Comparison of ENCODE assay signal across 8 mouse cellular contexts in the genomic region with DNA sequence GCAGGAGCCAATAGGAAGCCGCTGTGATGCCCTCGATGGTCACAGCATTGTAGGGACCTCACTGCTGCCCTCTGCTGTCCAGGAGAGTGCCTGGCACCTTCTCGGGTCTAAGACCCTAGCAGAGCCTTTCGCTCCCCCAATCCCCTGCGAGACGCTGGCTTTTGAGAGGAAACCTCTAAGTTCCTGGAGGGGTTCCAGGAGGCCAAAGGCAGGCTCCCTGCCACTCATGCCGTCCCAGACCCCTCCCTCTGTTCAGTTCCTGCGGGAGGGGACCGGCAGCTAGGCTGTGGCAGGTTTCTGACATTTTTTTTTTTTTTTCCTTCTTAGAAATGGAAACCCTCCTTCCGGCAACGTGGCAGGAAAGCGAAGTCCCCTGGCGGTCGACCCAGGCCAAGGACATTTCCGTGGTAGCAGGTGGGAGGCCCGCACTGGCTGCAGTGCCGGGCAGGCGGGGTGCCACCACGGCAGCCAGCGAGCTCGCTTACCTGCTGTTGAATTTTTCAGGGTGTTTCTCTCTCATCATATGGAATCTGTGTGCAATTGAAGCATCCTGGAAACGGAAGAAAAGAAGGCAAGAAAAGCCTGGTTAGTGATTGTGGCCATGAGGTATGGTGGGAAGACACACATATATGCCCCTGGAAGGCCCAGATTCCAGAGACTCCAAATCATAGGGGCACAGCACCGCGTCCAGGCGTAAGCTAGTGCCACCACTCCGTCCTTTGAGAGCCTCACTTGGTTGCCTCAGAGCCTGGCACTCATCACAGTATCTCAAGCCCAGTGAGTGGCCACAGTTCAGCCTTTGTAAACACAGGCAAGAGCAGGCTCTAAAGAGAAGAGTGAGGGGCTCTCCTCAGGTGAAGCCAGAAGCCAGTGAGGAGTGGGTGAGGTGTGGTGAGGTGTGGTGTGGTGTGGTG.
A peak's percentile ranks its signal among the peaks of the same experiment; 100 is the strongest.
DNase-seq lines count a peak whose midpoint lies in the region; ATAC-seq and TF ChIP-seq lines count a peak whose summit lies in the region.

No protein-coding gene starts in this region.

- H3K4me3 ChIP-seq in CH12.LX (replicated peaks in 1 of 3; ENCODE audit: low read depth in 2 of 3, low read length in 2 of 3, poor library complexity in 1 of 3), result peak overlapping the region; percentile 55 to 69 (median 58)
- peak overlapping the region; percentile 24 for H3K4me3 ChIP-seq in forebrain, embryonic 11.5 days (ENCODE audit: low read depth, low read length)
- H3K4me3 ChIP-seq in heart, embryonic 16.5 days (ENCODE audit: low read length), result peak overlapping the region; percentile 63
- H3K4me3 ChIP-seq in liver, embryonic 15.5 days (replicated peaks), result peak overlapping the region; percentile 37
- peak overlapping the region; percentile 35 for H3K4me3 ChIP-seq in neural tube, embryonic 12.5 days
- H3K4me3 ChIP-seq in stomach, postnatal 0 days (ENCODE audit: low read depth, low read length), result peak overlapping the region; percentile 40

- peaks cover 0 to 7% of the 10 kb centered on the region in 2 experiments for H3K36me3 ChIP-seq in CH12.LX (replicated peaks in 1 of 2; ENCODE audit: control insufficient read depth in 1 of 2, insufficient read depth in 1 of 2, low read length in 1 of 2)
- no peaks in the 10 kb centered on the region for H3K36me3 ChIP-seq in forebrain, embryonic 11.5 days (ENCODE audit: control insufficient read depth, insufficient read depth, low read length)
- no peaks in the 10 kb centered on the region for H3K36me3 ChIP-seq in heart, embryonic 16.5 days (ENCODE audit: control insufficient read depth, insufficient read depth)
- H3K36me3 ChIP-seq in liver, embryonic 15.5 days (replicated peaks), result no peaks in the 10 kb centered on the region
- no peaks in the 10 kb centered on the region for H3K36me3 ChIP-seq in neural tube, embryonic 12.5 days
- H3K36me3 ChIP-seq in stomach, postnatal 0 days (ENCODE audit: control insufficient read depth, insufficient read depth, low read length), result no peaks in the 10 kb centered on the region

- peak; percentile 87 for ATAC-seq in forebrain, embryonic 11.5 days (replicated peaks; ENCODE audit: low FRiP score)
- peak; percentile 74 for ATAC-seq in heart, embryonic 16.5 days (replicated peaks; ENCODE audit: extremely low read depth, insufficient read depth, low FRiP score)
- peak; percentile 64; the same call in 1 of the 2 replicates for ATAC-seq in liver, embryonic 15.5 days (ENCODE audit: insufficient read depth)
- ATAC-seq in neural tube, embryonic 12.5 days (ENCODE audit: low FRiP score, low read depth), result peak; percentile 91
- peak; percentile 80 for ATAC-seq in stomach, postnatal 0 days (ENCODE audit: low FRiP score, low TSS enrichment)

- H3K4me2 ChIP-seq in CH12.LX (ENCODE audit: insufficient read depth, low read depth, poor library complexity, severe bottlenecking), result peak overlapping the region; percentile 66
- peak overlapping the region; percentile 54 for H3K4me2 ChIP-seq in forebrain, embryonic 11.5 days (ENCODE audit: low read depth, low read length, severe bottlenecking)
- H3K4me2 ChIP-seq in heart, embryonic 16.5 days (ENCODE audit: low read depth, low read length), result peak overlapping the region; percentile 80
- peak overlapping the region; percentile 68 for H3K4me2 ChIP-seq in liver, embryonic 15.5 days
- H3K4me2 ChIP-seq in neural tube, embryonic 12.5 days (replicated peaks), result peak overlapping the region; percentile 75
- H3K4me2 ChIP-seq in stomach, postnatal 0 days (replicated peaks; ENCODE audit: low read depth), result peak overlapping the region; percentile 76

- peak; percentile 96 for DNase-seq in CH12.LX (ENCODE audit: extremely low read depth)
- DNase-seq in c-Kit-positive CD71-positive TER-119-negative erythroid progenitor cells, embryonic 14.5 days (ENCODE audit: low read depth), result peak; percentile 55
- DNase-seq in forebrain, embryonic 11.5 days (ENCODE audit: low spot score), result peak; percentile 93
- peak; percentile 90 to 91 for DNase-seq in kidney, postnatal 25 days
- DNase-seq in stomach, postnatal 0 days (ENCODE audit: low spot score), result peak; percentile 88

- peak; percentile 75 for TF ChIP-seq RAD21 in CH12.LX (IDR thresholded peaks at IDR 0.05; ENCODE audit: low read depth, low read length)

- H3K9me3 ChIP-seq in CH12.LX (replicated peaks; ENCODE audit: low read length), result no peaks in the 10 kb centered on the region
- H3K9me3 ChIP-seq in forebrain, embryonic 11.5 days (ENCODE audit: control insufficient read depth, low read length), result no peaks in the 10 kb centered on the region
- no peaks in the 10 kb centered on the region for H3K9me3 ChIP-seq in heart, embryonic 16.5 days (replicated peaks; ENCODE audit: control insufficient read depth, low read length)
- no peaks in the 10 kb centered on the region for H3K9me3 ChIP-seq in liver, embryonic 15.5 days (replicated peaks)
- H3K9me3 ChIP-seq in neural tube, embryonic 12.5 days, result no peaks in the 10 kb centered on the region
- H3K9me3 ChIP-seq in stomach, postnatal 0 days (ENCODE audit: control insufficient read depth, low read length), result no peaks in the 10 kb centered on the region

- TF ChIP-seq EP300 in CH12.LX (IDR thresholded peaks at IDR 0.05; ENCODE audit: low read length), result peak; percentile 33; the same call in 1 of the 2 replicates
- no peak for TF ChIP-seq EP300 in stomach, postnatal 0 days (optimal IDR thresholded peaks at IDR 0.05)

- no peaks in the 10 kb centered on the region for H3K79me2 ChIP-seq in CH12.LX (replicated peaks; ENCODE audit: control insufficient read depth, extremely low read depth, insufficient read depth, poor library complexity, severe bottlenecking)

- peak overlapping the region; percentile 77 for H3K9ac ChIP-seq in CH12.LX (ENCODE audit: insufficient read depth, low read depth)
- peak overlapping the region; percentile 40 for H3K9ac ChIP-seq in forebrain, embryonic 11.5 days (ENCODE audit: low read length)
- H3K9ac ChIP-seq in heart, embryonic 16.5 days (ENCODE audit: low read length), result peak overlapping the region; percentile 80
- no peak overlapping the region for H3K9ac ChIP-seq in liver, embryonic 15.5 days
- 0 out of 2 replicates have a peak overlapping the region, but pooled peaks have one; percentile 44 for H3K9ac ChIP-seq in neural tube, embryonic 12.5 days
- H3K9ac ChIP-seq in stomach, postnatal 0 days (ENCODE audit: low read length), result peak overlapping the region; percentile 69

- dilution Hi-C loops in CH12.LX (cut with MboI; ENCODE audit: extremely low pct_ligation_motif_present, extremely low pct_unique_long_range_greater_than_20kb, low sequenced_read_pairs), result no loop called here

- H3K27ac ChIP-seq in CH12.LX (ENCODE audit: insufficient read depth, low read depth), result no peak overlapping the region; the same call in 1 of the 2 replicates
- H3K27ac ChIP-seq in forebrain, embryonic 11.5 days (ENCODE audit: low read depth, low read length), result no peak overlapping the region
- peak overlapping the region; percentile 88 for H3K27ac ChIP-seq in heart, embryonic 16.5 days (ENCODE audit: low read length)
- no peak overlapping the region for H3K27ac ChIP-seq in liver, embryonic 15.5 days (replicated peaks)
- H3K27ac ChIP-seq in neural tube, embryonic 12.5 days, result no peak overlapping the region
- peak overlapping the region; percentile 77 for H3K27ac ChIP-seq in stomach, postnatal 0 days (replicated peaks)

- H3K4me1 ChIP-seq in CH12.LX (ENCODE audit: control insufficient read depth in 1 of 2, insufficient read depth in 2 of 2), result peaks cover 15 to 49% of the 10 kb centered on the region in 2 experiments
- H3K4me1 ChIP-seq in forebrain, embryonic 11.5 days (replicated peaks; ENCODE audit: control insufficient read depth, insufficient read depth, low read length), result no peaks in the 10 kb centered on the region; the same call in 1 of the 2 replicates
- peaks cover 59% of the 10 kb centered on the region for H3K4me1 ChIP-seq in heart, embryonic 16.5 days (ENCODE audit: control insufficient read depth, insufficient read depth, low read length)
- H3K4me1 ChIP-seq in liver, embryonic 15.5 days (replicated peaks), result peaks cover 13% of the 10 kb centered on the region
- H3K4me1 ChIP-seq in neural tube, embryonic 12.5 days, result no peaks in the 10 kb centered on the region
- H3K4me1 ChIP-seq in stomach, postnatal 0 days (replicated peaks; ENCODE audit: control insufficient read depth, insufficient read depth), result peaks cover 10% of the 10 kb centered on the region

- no peaks in the 10 kb centered on the region for H3K27me3 ChIP-seq in CH12.LX (replicated peaks)
- peaks cover 4% of the 10 kb centered on the region; the same call in 1 of the 2 replicates for H3K27me3 ChIP-seq in forebrain, embryonic 11.5 days (ENCODE audit: control insufficient read depth, insufficient read depth, low read length)
- H3K27me3 ChIP-seq in heart, embryonic 16.5 days (ENCODE audit: control insufficient read depth, insufficient read depth, low read length), result no peaks in the 10 kb centered on the region
- no peaks in the 10 kb centered on the region for H3K27me3 ChIP-seq in liver, embryonic 15.5 days
- H3K27me3 ChIP-seq in neural tube, embryonic 12.5 days (replicated peaks), result peaks cover 5% of the 10 kb centered on the region; the same call in 1 of the 2 replicates
- H3K27me3 ChIP-seq in stomach, postnatal 0 days (ENCODE audit: control insufficient read depth, insufficient read depth, low read length), result no peaks in the 10 kb centered on the region

- 10% methylated on average over 26 of the region's 26 CpGs for WGBS in forebrain, embryonic 11.5 days
- WGBS in heart, embryonic 16.5 days, result 3% methylated on average over 26 of the region's 26 CpGs
- 5% methylated on average over 26 of the region's 26 CpGs for WGBS in liver, embryonic 15.5 days (ENCODE audit: insufficient replicate concordance)
- 12% methylated on average over 26 of the region's 26 CpGs for WGBS in neural tube, embryonic 12.5 days
- 11% methylated on average over 26 of the region's 26 CpGs for WGBS in stomach, postnatal 0 days

- peak; percentile 89 to 92 for TF ChIP-seq CTCF in CH12.LX (conservative IDR thresholded peaks at IDR 0.05 in 1 of 2, IDR thresholded peaks at IDR 0.05 in 1 of 2; ENCODE audit: low read depth in 2 of 2, low read length in 2 of 2)
- TF ChIP-seq CTCF in stomach, postnatal 0 days (IDR thresholded peaks at IDR 0.05; ENCODE audit: low read depth), result peak; percentile 85

- in situ Hi-C loops in CH12.LX (cut with MboI; ENCODE audit: low pct_ligation_motif_present, low pct_unique_long_range_greater_than_20kb, low sequenced_read_pairs), result no loop called here

- TF ChIP-seq POLR2A in CH12.LX (IDR thresholded peaks at IDR 0.05; ENCODE audit: low read depth, low read length), result peak; percentile 87

TF ChIP-seq in CH12.LX, 34 proteins besides CTCF, POLR2A, EP300 and RAD21 (continues in another document):
- TF ChIP-seq MAX (IDR thresholded peaks at IDR 0.05; ENCODE audit: low read length) (peak; percentile 90), RCOR1 (conservative IDR thresholded peaks at IDR 0.05; ENCODE audit: low read depth, low read length) (peak; percentile 18; the same call in 1 of the 2 replicates), ELF1 (IDR thresholded peaks at IDR 0.05; ENCODE audit: low read depth, low read length) (peak; percentile 89), USF2 (conservative IDR thresholded peaks at IDR 0.05; ENCODE audit: low read depth, low read length) (no peak; the same call in 1 of the 2 replicates), GABPA (IDR thresholded peaks at IDR 0.05; ENCODE audit: insufficient replicate concordance, low read depth, low read length) (no peak), ZMIZ1 (IDR thresholded peaks at IDR 0.05; ENCODE audit: low read depth, low read length) (peak; percentile 67; the same call in 1 of the 2 replicates)

Comparison
In these comparisons a context has a peak if more than half of its experiments do, and no peak if none do; other contexts are left out.
1. H3K27ac ChIP-seq: peak in heart, embryonic 16.5 days (single experiment) and stomach, postnatal 0 days (single experiment); none in CH12.LX (single experiment), forebrain, embryonic 11.5 days (single experiment), liver, embryonic 15.5 days (single experiment) and neural tube, embryonic 12.5 days (single experiment).
2. Peak in every context shown above with its lines, with median percentiles within 50 percentile points of each other: DNase-seq, H3K4me2 ChIP-seq, H3K4me3 ChIP-seq and ATAC-seq.